In genomic region chr16:20805086-20805485, GRCm38 (mm10) we compare ENCODE assay signal across 8 mouse cellular contexts.
DNase-seq lines count a peak whose midpoint lies in the region; ATAC-seq and TF ChIP-seq lines count a peak whose summit lies in the region.

No protein-coding gene starts in this region.

- peak overlapping the region; percentile 43; the same call in 1 of the 2 replicates for H3K4me3 ChIP-seq in kidney, embryonic 16.5 days (ENCODE audit: low read length)
- H3K4me3 ChIP-seq in embryonic facial prominence, embryonic 12.5 days: no peak overlapping the region
- peak overlapping the region; percentile 30 for H3K4me3 ChIP-seq in hindbrain, postnatal 0 days (ENCODE audit: low read length)
- peak overlapping the region; percentile 28; the same call in 1 of the 2 replicates for H3K4me3 ChIP-seq in midbrain, postnatal 0 days (ENCODE audit: low read depth, low read length)

- H3K27ac ChIP-seq in kidney, embryonic 16.5 days (ENCODE audit: low read length): no peak overlapping the region; the same call in 1 of the 2 replicates
- peak overlapping the region; percentile 82 for H3K27ac ChIP-seq in embryonic facial prominence, embryonic 12.5 days
- peak overlapping the region; percentile 56; the same call in 1 of the 2 replicates for H3K27ac ChIP-seq in hindbrain, postnatal 0 days
- no peak overlapping the region for H3K27ac ChIP-seq in midbrain, postnatal 0 days (ENCODE audit: low read depth, low read length)

- WGBS in kidney, embryonic 16.5 days: 15% methylated on average over 6 of the region's 6 CpGs
- WGBS in embryonic facial prominence, embryonic 12.5 days: 6% methylated on average over 6 of the region's 6 CpGs
- 4% methylated on average over 6 of the region's 6 CpGs for WGBS in hindbrain, postnatal 0 days
- 11% methylated on average over 6 of the region's 6 CpGs for WGBS in midbrain, postnatal 0 days

- TF ChIP-seq CTCF in hindbrain, postnatal 0 days (IDR thresholded peaks at IDR 0.05; ENCODE audit: low read depth): no peak
- TF ChIP-seq CTCF in midbrain, postnatal 0 days (IDR thresholded peaks at IDR 0.05): no peak

- DNase-seq in kidney, adult 9 months: no peak
- peak; percentile 33 for DNase-seq in hindbrain, postnatal 0 days (ENCODE audit: low spot score)
- DNase-seq in midbrain, postnatal 0 days (ENCODE audit: low spot score): peak; percentile 37
- no peak for DNase-seq in urinary bladder, postnatal 25 days (ENCODE audit: low spot score)
- no peak for DNase-seq in urinary bladder, postnatal 10 days (ENCODE audit: low spot score)
- no peak for DNase-seq in urinary bladder, postnatal 36 days (ENCODE audit: low spot score in 2 of 2)

- peak overlapping the region; percentile 44 for H3K9ac ChIP-seq in kidney, embryonic 16.5 days (replicated peaks; ENCODE audit: low read length)
- H3K9ac ChIP-seq in embryonic facial prominence, embryonic 12.5 days: peak overlapping the region; percentile 43; the same call in 1 of the 2 replicates
- H3K9ac ChIP-seq in hindbrain, postnatal 0 days (replicated peaks; ENCODE audit: low read length): peak overlapping the region; percentile 37
- no peak overlapping the region for H3K9ac ChIP-seq in midbrain, postnatal 0 days (replicated peaks; ENCODE audit: low read length, poor library complexity, severe bottlenecking)

- H3K36me3 ChIP-seq in kidney, embryonic 16.5 days (ENCODE audit: insufficient read depth, low read length): no peaks in the 10 kb centered on the region
- H3K36me3 ChIP-seq in embryonic facial prominence, embryonic 12.5 days: no peaks in the 10 kb centered on the region
- H3K36me3 ChIP-seq in hindbrain, postnatal 0 days (ENCODE audit: insufficient read depth, low read length): no peaks in the 10 kb centered on the region
- H3K36me3 ChIP-seq in midbrain, postnatal 0 days (ENCODE audit: insufficient read depth, low read length): no peaks in the 10 kb centered on the region

- H3K4me1 ChIP-seq in kidney, embryonic 16.5 days (ENCODE audit: insufficient read depth, low read length): peaks cover 4% of the 10 kb centered on the region
- peaks cover 9% of the 10 kb centered on the region; the same call in 1 of the 2 replicates for H3K4me1 ChIP-seq in embryonic facial prominence, embryonic 12.5 days
- H3K4me1 ChIP-seq in hindbrain, postnatal 0 days (ENCODE audit: insufficient read depth, low read length): 0 out of 2 replicates have a peak, but pooled peaks cover 4% of the 10 kb centered on the region
- no peaks in the 10 kb centered on the region for H3K4me1 ChIP-seq in midbrain, postnatal 0 days (ENCODE audit: insufficient read depth, low read length)

- no peaks in the 10 kb centered on the region for H3K27me3 ChIP-seq in kidney, embryonic 16.5 days (ENCODE audit: insufficient read depth, low read length)
- no peaks in the 10 kb centered on the region for H3K27me3 ChIP-seq in embryonic facial prominence, embryonic 12.5 days
- H3K27me3 ChIP-seq in hindbrain, postnatal 0 days (ENCODE audit: insufficient read depth, low read length): no peaks in the 10 kb centered on the region
- H3K27me3 ChIP-seq in midbrain, postnatal 0 days (ENCODE audit: insufficient read depth, low read length): no peaks in the 10 kb centered on the region

- no peak for ATAC-seq in kidney, embryonic 16.5 days (ENCODE audit: low FRiP score, low TSS enrichment)
- no peak for ATAC-seq in embryonic facial prominence, embryonic 12.5 days (ENCODE audit: insufficient number of reproducible peaks, insufficient read depth, low FRiP score, low TSS enrichment)
- peak; percentile 46 for ATAC-seq in hindbrain, postnatal 0 days
- ATAC-seq in midbrain, postnatal 0 days (ENCODE audit: low FRiP score): peak; percentile 24; the same call in 1 of the 2 replicates

- H3K9me3 ChIP-seq in kidney, embryonic 16.5 days (ENCODE audit: low read length): no peaks in the 10 kb centered on the region
- H3K9me3 ChIP-seq in embryonic facial prominence, embryonic 12.5 days: no peaks in the 10 kb centered on the region
- H3K9me3 ChIP-seq in hindbrain, postnatal 0 days (ENCODE audit: low read length): no peaks in the 10 kb centered on the region
- no peaks in the 10 kb centered on the region for H3K9me3 ChIP-seq in midbrain, postnatal 0 days (ENCODE audit: low read length)

- peak overlapping the region; percentile 58 for H3K4me2 ChIP-seq in kidney, embryonic 16.5 days (replicated peaks; ENCODE audit: low read depth, low read length)
- H3K4me2 ChIP-seq in embryonic facial prominence, embryonic 12.5 days (replicated peaks): peak overlapping the region; percentile 48
- peak overlapping the region; percentile 58 for H3K4me2 ChIP-seq in hindbrain, postnatal 0 days (ENCODE audit: low read depth, low read length)
- peak overlapping the region; percentile 46 for H3K4me2 ChIP-seq in midbrain, postnatal 0 days (ENCODE audit: low read depth, low read length, poor library complexity, severe bottlenecking)

Comparison
In these comparisons a context has a peak if more than half of its experiments do, and no peak if none do; other contexts are left out.
1. ATAC-seq: peak in hindbrain, postnatal 0 days (single experiment) and midbrain, postnatal 0 days (single experiment); none in kidney, embryonic 16.5 days (single experiment) and embryonic facial prominence, embryonic 12.5 days (single experiment).
2. H3K27ac ChIP-seq: peak in embryonic facial prominence, embryonic 12.5 days (single experiment) and hindbrain, postnatal 0 days (single experiment); none in kidney, embryonic 16.5 days (single experiment) and midbrain, postnatal 0 days (single experiment).
3. DNase-seq: peak in hindbrain, postnatal 0 days (single experiment) and midbrain, postnatal 0 days (single experiment); none in kidney, adult 9 months (single experiment), urinary bladder, postnatal 25 days (single experiment), urinary bladder, postnatal 10 days (single experiment) and urinary bladder, postnatal 36 days (0 of 2).
4. Peak in every context shown above with its lines, with median percentiles within 50 percentile points of each other: H3K4me2 ChIP-seq.